Mouse (Mus musculus) C3H10T1/2 (cell line): ENCODE data around the gene Agmat. TPM values are rescaled to one million over a fixed set of nuclear protein-coding genes. Genes with fewer than 3 reads are reported as not detected.

ENCODE experiments used
- polyA plus RNA-seq, 2 experiments: library from polyadenylated mRNA; unstranded; fragments of >200 nt; fragmentation: generic; extraction: Trizol; gene quantifications; one replicate each; pipeline ENCODE4 v1.2.1; 2012; ENCODE audit warnings: missing spikeins in 2 of 2

The Agmat gene
- under 1 TPM; 0.08 to 0.19 TPM for polyA plus RNA-seq

GRCm38 (mm10) chr4:141746578-141747346 is at the start of gene Agmat:
Gene Agmat, plus strand, starts transcription at chr4:141746672.

DNA sequence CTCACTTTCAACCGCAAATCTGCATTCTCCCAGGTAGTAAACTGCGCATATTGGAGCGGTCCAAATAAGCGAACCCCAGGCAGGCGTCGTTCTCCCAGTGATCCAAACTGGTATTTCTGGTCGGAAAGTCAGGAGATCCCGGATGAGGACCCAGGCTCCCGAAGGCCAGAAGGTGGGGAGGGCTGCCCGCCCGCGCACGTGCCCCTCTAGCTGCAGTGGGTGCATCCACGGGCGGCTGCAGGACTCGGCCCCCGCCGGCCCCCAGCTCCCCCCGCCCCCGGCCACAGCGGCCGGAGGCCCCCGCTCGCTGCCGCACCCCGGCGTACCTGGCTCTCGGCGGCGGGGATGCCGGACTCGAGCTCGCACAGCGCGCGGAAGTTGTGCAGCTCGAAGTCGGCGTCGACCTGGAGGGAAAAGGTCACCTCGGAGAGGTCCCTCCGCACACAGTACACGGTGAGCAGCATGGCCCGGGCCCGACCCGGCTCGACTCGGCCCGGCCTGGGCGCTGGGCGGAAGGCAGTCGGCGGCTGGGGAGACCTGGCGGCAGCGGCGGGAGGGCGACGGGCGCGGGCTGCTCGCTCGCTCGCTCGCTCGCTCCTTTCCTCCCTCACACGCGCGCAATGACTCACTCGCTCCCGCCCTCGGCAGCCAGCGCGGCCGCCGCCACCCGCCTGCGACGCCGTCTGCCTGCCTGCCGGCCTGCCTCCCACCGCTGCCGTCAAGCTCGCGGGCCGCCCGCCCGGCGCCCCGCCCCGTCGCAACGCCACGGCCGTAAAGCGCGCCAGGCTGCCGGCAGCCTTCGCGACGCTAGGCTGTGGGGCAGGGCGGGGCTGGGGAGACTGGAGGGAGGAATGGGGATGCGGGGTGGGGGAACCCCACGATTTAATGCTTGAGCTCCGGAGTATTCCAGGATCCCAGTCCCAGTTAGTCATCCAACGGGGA is 23.5 kb upstream of the Agmat start, which contains the start of gene Ddi2:
Ddi2 (minus strand) TSS at position 689 of the 942 bp plus-strand sequence.

DNA sequence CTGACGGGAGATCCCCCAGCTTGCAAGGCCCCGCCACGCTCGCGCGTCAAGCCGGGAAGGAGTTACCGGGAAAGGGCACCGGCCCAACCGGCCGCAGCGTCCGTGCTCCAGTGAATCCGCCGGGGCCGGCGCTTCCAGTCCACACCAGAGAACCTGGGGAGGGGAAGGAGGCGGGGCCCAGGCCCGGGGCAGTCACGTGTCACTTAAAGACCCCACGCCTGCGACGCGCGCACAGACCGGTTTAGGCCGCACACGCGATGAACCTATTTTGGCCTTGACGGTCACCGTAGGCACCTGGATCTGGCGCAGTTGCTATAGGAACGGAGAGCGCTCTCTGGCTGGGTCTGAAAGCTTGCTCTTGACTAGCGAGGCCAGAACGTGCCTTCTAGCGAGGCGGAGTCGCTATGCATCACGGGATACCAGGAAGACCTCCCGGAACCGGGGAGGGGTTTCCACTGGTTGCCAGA is 44.1 kb downstream of the Agmat start, which contains the start of gene Dnajc16:
Dnajc16 (minus strand) TSS at position 408 of the 467 bp plus-strand sequence.

GRCm38 (mm10) chr4:141793282-141794151 is 47.0 kb downstream of the Agmat start, which contains the start of gene Casp9:
Gene Casp9, plus strand, starts transcription at chr4:141793612.

Other genes starting within 250 kb of the Agmat start
- gene Spen, start 208.1 kb upstream of the Agmat start, polyA plus RNA-seq, result 10 to 100 TPM in 1 of 2 experiments, 1 to 10 TPM in 1; 1.1 to 11.3 TPM
- gene Fblim1, start 140.6 kb upstream of the Agmat start, polyA plus RNA-seq, result 10 to 100 TPM; 11.7 to 20.0 TPM
- gene Tmem82, start 128.0 kb upstream of the Agmat start, polyA plus RNA-seq, result under 1 TPM; 0.07 to 0.98 TPM
- gene Slc25a34, start 122.9 kb upstream of the Agmat start, polyA plus RNA-seq, result 1 to 10 TPM in 1 of 2 experiments, under 1 TPM in 1; 0.83 to 3.1 TPM
- gene Plekhm2, start 81.8 kb upstream of the Agmat start, polyA plus RNA-seq, result 10 to 100 TPM in 1 of 2 experiments, 1 to 10 TPM in 1; 8.2 to 16.1 TPM
- gene Rsc1a1, start 61.1 kb upstream of the Agmat start, polyA plus RNA-seq, result 1 to 10 TPM in 1 of 2 experiments, under 1 TPM in 1; 0.56 to 4.0 TPM
- 1 to 10 TPM; 1.1 to 5.7 TPM for gene Ddi2, start 23.3 kb upstream of the Agmat start, polyA plus RNA-seq
- 1 to 10 TPM in 1 of 2 experiments, under 1 TPM in 1; 0.94 to 5.1 TPM for gene Dnajc16, start 44.3 kb downstream of the Agmat start, polyA plus RNA-seq
- gene Casp9, start 46.9 kb downstream of the Agmat start, polyA plus RNA-seq, result 10 to 100 TPM in 1 of 2 experiments, 1 to 10 TPM in 1; 5.2 to 20.2 TPM
- not detected for gene Cela2a, start 79.5 kb downstream of the Agmat start, polyA plus RNA-seq
- gene Ctrc, start 99.7 kb downstream of the Agmat start, polyA plus RNA-seq, result not detected
- 10 to 100 TPM; 34.5 to 61.7 TPM for gene Efhd2, start 128.2 kb downstream of the Agmat start, polyA plus RNA-seq